Mouse (Mus musculus): Measurements from ENCODE around the gene Ddx24. TPM values are rescaled to one million over a fixed set of nuclear protein-coding genes. Genes with fewer than 3 reads are reported as not detected.
A peak's percentile ranks its signal among the peaks of the same experiment; 100 is the strongest.

The Ddx24 gene
- polyA plus RNA-seq, 1 experiment from 2014 or later: 128 TPM

DNA sequence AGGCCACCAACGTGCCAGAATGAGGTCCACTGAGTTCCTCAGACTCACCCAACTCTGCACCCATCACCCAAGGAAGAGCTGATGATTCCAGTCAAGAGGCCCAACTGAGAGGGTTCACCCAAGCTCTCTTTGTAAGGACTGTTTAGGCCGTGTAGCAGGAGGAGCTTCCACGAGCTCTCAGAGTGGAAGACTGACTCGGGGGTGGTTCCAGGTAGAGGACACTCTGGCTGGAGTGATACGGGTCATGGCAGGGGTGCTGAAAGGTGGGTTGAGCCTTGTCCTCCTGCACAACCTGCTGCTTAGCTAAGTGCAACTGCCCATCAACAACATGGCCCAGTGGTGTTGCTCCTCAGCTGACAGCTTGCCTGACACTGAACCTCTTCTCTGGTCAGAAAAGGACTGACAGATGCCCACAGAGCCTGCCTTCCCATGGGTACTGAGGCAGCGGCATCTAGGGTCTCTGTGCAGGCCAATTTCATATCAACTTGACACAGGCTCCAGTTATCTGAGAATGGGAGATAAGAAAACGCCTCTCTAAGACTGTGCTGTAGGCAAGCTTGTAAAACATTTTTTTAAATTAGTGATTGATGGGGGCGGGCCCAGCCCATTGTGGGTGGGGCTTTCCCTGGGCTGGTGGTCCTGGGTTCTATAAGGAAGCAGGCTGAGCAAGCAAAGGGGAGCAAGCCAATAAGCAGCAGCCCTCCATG lies 51.9 kb downstream of the Ddx24 start:
- no peak overlapping the region for H3K4me3 ChIP-seq (replicated peaks; ENCODE audit: low read length)
- no peaks in the 10 kb centered on the region for H3K36me3 ChIP-seq (ENCODE audit: control insufficient read depth, insufficient read depth)
- H3K27ac ChIP-seq (ENCODE audit: low read length): no peak overlapping the region
- H3K9ac ChIP-seq (replicated peaks; ENCODE audit: low read depth, low read length): no peak overlapping the region
- 83% methylated on average over 8 of the region's 8 CpGs for WGBS
- no peak for ATAC-seq
- peaks cover 6% of the 10 kb centered on the region for H3K4me1 ChIP-seq (replicated peaks; ENCODE audit: control insufficient read depth, insufficient read depth, low read length)
- no peak overlapping the region for H3K4me2 ChIP-seq (ENCODE audit: low read length)
- H3K27me3 ChIP-seq (replicated peaks; ENCODE audit: control insufficient read depth, insufficient read depth, low read length): no peaks in the 10 kb centered on the region
- H3K9me3 ChIP-seq (ENCODE audit: control insufficient read depth, low read length): no peaks in the 10 kb centered on the region

DNA sequence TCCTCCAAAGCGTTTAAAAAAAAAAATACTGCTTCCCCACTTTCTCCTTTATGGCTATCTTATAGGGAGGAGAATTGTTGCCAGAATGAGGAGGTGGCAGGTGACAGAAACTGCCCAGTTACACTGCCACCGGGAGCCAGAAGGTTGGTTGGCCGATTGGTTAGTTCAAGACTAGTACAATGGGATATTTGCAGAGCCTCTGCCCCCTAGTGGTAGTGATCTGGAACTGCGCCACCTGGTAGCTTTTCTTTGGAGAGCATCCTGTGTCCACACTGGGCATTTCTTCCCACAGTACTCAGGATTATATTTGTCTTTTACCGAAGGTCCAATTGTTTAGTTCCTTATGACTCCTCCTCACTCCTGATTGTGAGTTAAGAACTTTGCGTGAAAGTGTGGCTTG lies 53.9 kb downstream of the Ddx24 start:
- WGBS: 22% methylated on average over 6 of the region's 6 CpGs
- no peak overlapping the region for H3K9ac ChIP-seq (replicated peaks; ENCODE audit: low read depth, low read length)

DNA sequence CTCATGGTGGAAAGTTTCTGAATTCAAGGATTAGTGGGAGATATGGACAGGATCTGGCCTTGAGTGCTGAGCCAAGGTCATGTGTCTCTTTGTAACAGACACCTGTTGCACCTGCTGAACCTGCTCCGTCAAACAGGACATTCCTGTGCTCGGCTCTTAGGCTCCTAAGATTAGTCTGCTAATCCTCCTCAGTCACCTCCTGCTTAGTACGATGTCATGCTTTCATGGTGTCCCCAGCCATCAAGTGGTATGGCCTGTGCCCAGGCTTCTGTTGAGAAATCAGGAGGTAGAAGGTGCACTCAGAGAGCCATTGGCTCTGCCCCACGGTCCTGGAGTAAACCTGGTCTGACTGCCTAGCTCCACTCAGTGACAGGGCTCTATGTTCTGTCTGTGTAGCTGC lies 54.8 kb downstream of the Ddx24 start:
- Histone ChIP-seq H3K9me3 (ENCODE audit: control insufficient read depth, low read length) (no peaks in the 10 kb centered on the region), H3K27ac (ENCODE audit: low read length) (no peak overlapping the region), H3K4me2 (ENCODE audit: low read length) (no peak overlapping the region), H3K9ac (replicated peaks; ENCODE audit: low read depth, low read length) (no peak overlapping the region), H3K36me3 (ENCODE audit: control insufficient read depth, insufficient read depth) (no peaks in the 10 kb centered on the region), H3K4me1 (replicated peaks; ENCODE audit: control insufficient read depth, insufficient read depth, low read length) (peaks cover 2% of the 10 kb centered on the region; the same call in 1 of the 2 replicates), H3K27me3 (replicated peaks; ENCODE audit: control insufficient read depth, insufficient read depth, low read length) (no peaks in the 10 kb centered on the region), H3K4me3 (replicated peaks; ENCODE audit: low read length) (no peak overlapping the region)
- WGBS: 91% methylated on average over 4 of the region's 4 CpGs
- ATAC-seq: no peak

More for the DNA sequence above, 53.9 kb downstream of the Ddx24 start:
- peaks cover 8% of the 10 kb centered on the region for H3K4me1 ChIP-seq (replicated peaks; ENCODE audit: control insufficient read depth, insufficient read depth, low read length)
- H3K27me3 ChIP-seq (replicated peaks; ENCODE audit: control insufficient read depth, insufficient read depth, low read length): no peaks in the 10 kb centered on the region
- H3K27ac ChIP-seq (ENCODE audit: low read length): no peak overlapping the region
- ATAC-seq: no peak
- H3K4me2 ChIP-seq (ENCODE audit: low read length): no peak overlapping the region
- H3K36me3 ChIP-seq (ENCODE audit: control insufficient read depth, insufficient read depth): no peaks in the 10 kb centered on the region
- no peaks in the 10 kb centered on the region for H3K9me3 ChIP-seq (ENCODE audit: control insufficient read depth, low read length)
- no peak overlapping the region for H3K4me3 ChIP-seq (replicated peaks; ENCODE audit: low read length)

DNA sequence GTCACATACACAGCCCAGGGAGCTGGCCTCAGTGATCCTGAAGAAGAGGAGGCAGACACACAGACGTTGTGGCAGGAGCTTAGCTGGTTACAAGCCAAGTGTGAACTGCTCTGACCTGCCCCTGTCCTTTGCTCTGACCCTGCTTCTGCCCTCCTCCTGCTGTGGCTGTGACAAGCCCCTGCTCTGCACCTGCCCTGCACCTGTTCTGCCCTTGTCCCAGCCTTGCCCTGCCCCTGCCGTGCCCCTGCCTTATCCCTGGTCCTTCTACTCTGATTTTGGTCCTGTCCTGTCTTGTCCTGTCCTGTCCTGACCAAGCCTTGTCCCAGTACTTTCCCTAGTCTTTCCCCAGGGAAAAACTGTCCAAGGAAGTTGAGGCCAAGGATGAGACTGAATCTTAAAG lies 56.9 kb downstream of the Ddx24 start:
- Histone ChIP-seq H3K36me3 (ENCODE audit: control insufficient read depth, insufficient read depth) (no peaks in the 10 kb centered on the region), H3K4me1 (replicated peaks; ENCODE audit: control insufficient read depth, insufficient read depth, low read length) (0 out of 2 replicates have a peak, but pooled peaks cover 2% of the 10 kb centered on the region), H3K4me3 (replicated peaks; ENCODE audit: low read length) (no peak overlapping the region), H3K27me3 (replicated peaks; ENCODE audit: control insufficient read depth, insufficient read depth, low read length) (no peaks in the 10 kb centered on the region), H3K4me2 (ENCODE audit: low read length) (no peak overlapping the region), H3K9me3 (ENCODE audit: control insufficient read depth, low read length) (no peaks in the 10 kb centered on the region), H3K27ac (ENCODE audit: low read length) (no peak overlapping the region), H3K9ac (replicated peaks; ENCODE audit: low read depth, low read length) (no peak overlapping the region)
- no peak for ATAC-seq
- WGBS: 70% methylated on average over 2 of the region's 2 CpGs

DNA sequence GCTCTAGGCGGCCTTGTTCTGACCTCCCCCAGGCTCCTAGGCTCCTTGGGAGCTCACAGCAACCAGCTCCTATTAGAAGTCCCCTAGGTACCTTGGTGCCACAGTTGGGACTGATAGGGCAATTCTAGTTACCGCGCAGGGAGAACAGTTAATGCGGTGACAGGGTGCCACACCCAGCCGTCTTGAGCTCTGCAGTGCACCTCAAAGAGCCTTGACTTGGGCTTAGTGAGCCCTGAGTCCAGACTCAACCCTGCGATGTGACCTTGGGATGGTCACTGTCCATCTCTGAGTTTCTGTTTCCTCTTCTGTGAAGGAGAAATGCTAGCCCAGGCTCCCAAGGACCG lies 57.3 kb downstream of the Ddx24 start:
- Histone ChIP-seq H3K27me3 (replicated peaks; ENCODE audit: control insufficient read depth, insufficient read depth, low read length) (no peaks in the 10 kb centered on the region), H3K4me1 (replicated peaks; ENCODE audit: control insufficient read depth, insufficient read depth, low read length) (0 out of 2 replicates have a peak, but pooled peaks cover 2% of the 10 kb centered on the region), H3K36me3 (ENCODE audit: control insufficient read depth, insufficient read depth) (no peaks in the 10 kb centered on the region), H3K9me3 (ENCODE audit: control insufficient read depth, low read length) (no peaks in the 10 kb centered on the region), H3K9ac (replicated peaks; ENCODE audit: low read depth, low read length) (no peak overlapping the region), H3K4me3 (replicated peaks; ENCODE audit: low read length) (no peak overlapping the region), H3K4me2 (ENCODE audit: low read length) (no peak overlapping the region), H3K27ac (ENCODE audit: low read length) (no peak overlapping the region)
- 80% methylated on average over 7 of the region's 7 CpGs for WGBS
- ATAC-seq: no peak; the same call in none of the 2 replicates

DNA sequence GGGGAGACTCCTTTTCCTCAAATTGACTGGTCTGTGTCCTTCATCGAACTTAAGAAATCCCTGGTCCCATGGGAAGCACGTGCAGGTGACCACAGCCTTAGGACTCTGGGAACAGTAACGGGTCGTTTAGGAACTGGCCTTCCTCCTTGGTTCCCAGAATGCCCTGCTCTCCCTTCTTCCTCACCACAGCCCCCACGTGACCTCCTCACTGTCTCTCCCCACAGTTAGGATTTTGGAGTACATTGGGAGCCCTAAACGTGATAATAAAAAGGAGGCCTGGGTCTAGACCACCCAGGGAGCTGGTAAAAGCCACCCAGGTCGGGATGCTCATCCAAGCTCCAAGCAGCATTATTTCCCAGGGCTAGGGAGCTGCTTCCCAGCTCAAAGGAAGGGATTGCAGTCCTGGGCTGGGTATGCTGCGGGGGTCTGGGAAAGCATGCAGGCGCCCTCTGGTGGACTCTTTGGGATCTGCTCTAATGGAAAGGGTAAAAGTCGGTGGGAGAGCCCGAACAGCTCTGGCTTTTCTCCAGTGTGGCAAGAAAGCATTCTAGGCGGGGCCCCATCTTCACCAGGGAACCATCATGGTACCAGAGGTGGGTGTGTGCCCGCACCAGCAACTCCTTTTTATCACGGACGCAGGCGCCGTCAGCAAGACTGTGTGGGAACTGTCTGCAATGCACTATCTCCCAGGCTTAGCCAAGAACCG lies 57.9 kb downstream of the Ddx24 start:
- Histone ChIP-seq H3K9ac (replicated peaks; ENCODE audit: low read depth, low read length) (0 out of 2 replicates have a peak overlapping the region, but pooled peaks have one; percentile 14), H3K4me2 (ENCODE audit: low read length) (peak overlapping the region; percentile 1; the same call in 1 of the 2 replicates), H3K27ac (ENCODE audit: low read length) (no peak overlapping the region), H3K9me3 (ENCODE audit: control insufficient read depth, low read length) (no peaks in the 10 kb centered on the region), H3K4me1 (replicated peaks; ENCODE audit: control insufficient read depth, insufficient read depth, low read length) (0 out of 2 replicates have a peak, but pooled peaks cover 2% of the 10 kb centered on the region), H3K27me3 (replicated peaks; ENCODE audit: control insufficient read depth, insufficient read depth, low read length) (no peaks in the 10 kb centered on the region), H3K4me3 (replicated peaks; ENCODE audit: low read length) (no peak overlapping the region), H3K36me3 (ENCODE audit: control insufficient read depth, insufficient read depth) (no peaks in the 10 kb centered on the region)
- ATAC-seq: peak; percentile 85
- WGBS: 16% methylated on average over 18 of the region's 18 CpGs

DNA sequence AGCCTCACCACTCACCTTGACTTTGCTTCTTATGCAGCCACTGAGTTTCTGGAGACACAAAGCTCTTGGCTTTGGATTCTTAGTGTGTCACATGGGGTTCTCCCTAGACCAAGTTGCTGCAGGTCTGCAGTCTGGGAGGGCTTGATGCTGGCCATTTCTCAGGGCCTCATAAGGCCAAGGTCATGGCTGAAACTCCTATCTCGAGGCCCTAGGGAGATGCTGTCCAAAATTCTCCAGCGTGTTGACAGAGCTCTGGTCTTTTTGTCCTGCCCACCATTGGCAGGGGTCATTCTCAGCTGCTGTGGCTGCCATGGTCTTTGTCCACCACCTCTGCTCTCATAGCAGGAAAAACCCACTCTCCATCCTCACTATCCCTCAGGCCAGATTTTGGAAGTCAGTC lies 58.5 kb downstream of the Ddx24 start:
- WGBS: 70% methylated on average over 2 of the region's 2 CpGs

DNA sequence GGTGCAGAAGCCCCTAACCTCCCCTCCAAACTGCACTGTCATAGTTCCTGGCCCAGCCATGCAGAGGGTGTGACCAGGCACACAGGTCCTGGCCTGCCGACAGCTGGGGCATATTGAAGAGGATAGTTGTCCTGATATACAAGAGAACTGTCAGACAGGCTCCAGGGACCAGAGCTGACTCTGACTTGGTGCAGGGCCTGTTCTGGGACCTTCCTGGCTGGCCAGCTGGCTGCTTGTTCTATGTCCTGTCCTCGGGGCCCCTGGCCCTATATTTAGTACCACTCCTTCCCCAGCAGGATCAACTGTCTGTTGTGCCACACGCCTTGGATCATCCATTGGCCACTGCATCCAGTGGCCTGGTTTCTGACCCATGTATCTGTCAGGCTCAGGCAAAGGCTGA lies 63.3 kb downstream of the Ddx24 start:
- Histone ChIP-seq H3K9me3 (ENCODE audit: control insufficient read depth, low read length) (no peaks in the 10 kb centered on the region), H3K9ac (replicated peaks; ENCODE audit: low read depth, low read length) (no peak overlapping the region), H3K4me1 (replicated peaks; ENCODE audit: control insufficient read depth, insufficient read depth, low read length) (no peaks in the 10 kb centered on the region), H3K4me3 (replicated peaks; ENCODE audit: low read length) (no peak overlapping the region), H3K36me3 (ENCODE audit: control insufficient read depth, insufficient read depth) (no peaks in the 10 kb centered on the region), H3K27me3 (replicated peaks; ENCODE audit: control insufficient read depth, insufficient read depth, low read length) (no peaks in the 10 kb centered on the region), H3K27ac (ENCODE audit: low read length) (no peak overlapping the region), H3K4me2 (ENCODE audit: low read length) (no peak overlapping the region)
- no peak for ATAC-seq
- 82% methylated on average over 3 of the region's 3 CpGs for WGBS

More for the DNA sequence above, 58.5 kb downstream of the Ddx24 start:
- Histone ChIP-seq H3K9me3 (ENCODE audit: control insufficient read depth, low read length) (no peaks in the 10 kb centered on the region), H3K4me3 (replicated peaks; ENCODE audit: low read length) (no peak overlapping the region), H3K4me2 (ENCODE audit: low read length) (no peak overlapping the region), H3K9ac (replicated peaks; ENCODE audit: low read depth, low read length) (no peak overlapping the region), H3K27me3 (replicated peaks; ENCODE audit: control insufficient read depth, insufficient read depth, low read length) (no peaks in the 10 kb centered on the region), H3K36me3 (ENCODE audit: control insufficient read depth, insufficient read depth) (no peaks in the 10 kb centered on the region), H3K4me1 (replicated peaks; ENCODE audit: control insufficient read depth, insufficient read depth, low read length) (0 out of 2 replicates have a peak, but pooled peaks cover 2% of the 10 kb centered on the region), H3K27ac (ENCODE audit: low read length) (no peak overlapping the region)
- ATAC-seq: no peak

DNA sequence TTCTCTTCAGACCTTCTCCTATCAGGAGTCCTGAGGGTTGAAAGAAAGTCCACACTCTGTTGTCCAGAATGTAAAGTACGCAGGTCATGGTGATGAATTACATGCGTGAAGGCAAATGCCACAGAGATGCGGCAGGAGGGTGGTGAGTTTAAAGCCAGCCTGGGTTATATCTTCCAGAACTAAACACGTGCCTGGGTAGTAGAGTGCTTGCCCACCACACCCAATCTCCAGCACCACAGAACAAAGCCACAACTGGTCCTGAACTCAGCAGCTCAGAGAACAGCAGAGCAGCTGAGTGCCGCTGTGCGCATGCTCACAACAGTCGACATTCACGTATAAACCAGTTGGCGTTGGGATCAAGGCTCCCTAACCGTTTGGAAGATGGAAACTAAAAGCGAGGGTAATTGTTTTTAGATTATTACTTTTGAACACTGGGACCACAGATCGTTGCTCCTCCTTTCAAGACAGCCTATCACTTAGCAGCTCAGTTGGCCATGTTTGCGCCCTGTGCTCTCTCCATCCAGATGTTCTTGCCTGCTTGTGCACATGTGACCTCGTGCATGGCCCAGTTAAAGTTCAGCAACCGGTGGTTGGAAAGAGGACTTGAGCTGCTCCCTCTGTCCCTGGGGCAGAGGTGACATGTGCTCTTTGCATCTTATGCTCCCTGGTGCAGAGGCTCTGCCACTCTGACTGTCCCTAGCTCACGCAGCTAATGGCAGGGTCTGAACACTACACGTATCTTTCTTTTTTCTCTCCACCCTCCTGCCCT lies 63.9 kb downstream of the Ddx24 start:
- Histone ChIP-seq H3K4me2 (ENCODE audit: low read length) (no peak overlapping the region), H3K27me3 (replicated peaks; ENCODE audit: control insufficient read depth, insufficient read depth, low read length) (no peaks in the 10 kb centered on the region), H3K4me1 (replicated peaks; ENCODE audit: control insufficient read depth, insufficient read depth, low read length) (no peaks in the 10 kb centered on the region), H3K36me3 (ENCODE audit: control insufficient read depth, insufficient read depth) (no peaks in the 10 kb centered on the region), H3K4me3 (replicated peaks; ENCODE audit: low read length) (no peak overlapping the region), H3K9me3 (ENCODE audit: control insufficient read depth, low read length) (no peaks in the 10 kb centered on the region), H3K27ac (ENCODE audit: low read length) (no peak overlapping the region), H3K9ac (replicated peaks; ENCODE audit: low read depth, low read length) (no peak overlapping the region)
- no peak for ATAC-seq
- 90% methylated on average over 17 of the region's 17 CpGs for WGBS
